Mouse (Mus musculus) gastrocnemius, postnatal 36 days (tissue): ENCODE measurements around the gene Arl4d. TPM values are rescaled to one million over a fixed set of nuclear protein-coding genes. Genes with fewer than 3 reads are reported as not detected.
"Not testable (repeated sequence)": the region's sequence is repeated elsewhere in the genome, so short reads cannot be mapped to it uniquely, and the experiment has no call there.

Experiments used
- DNase-seq, 2 experiments: peaks; one replicate each; pipeline ENCODE4 v3.0.0; 2022
- intact Hi-C: fragments of 180-260 bp; cut with DNase I; formaldehyde crosslinking; loops from one replicate; pipeline ENCODE4 v1.15.1; 2025
- long read RNA-seq, 2 experiments: library from polyadenylated mRNA; stranded (forward); transcript quantifications; one replicate each; pipeline ENCODE4 v2.0.0; 2021
- total RNA-seq, 2 experiments: library from RNA; stranded (reverse); gene quantifications; 2 replicates each; pipeline ENCODE4 v1.2.3; 2021

The Arl4d gene
- 1 to 10 TPM; 4.7 to 9.3 TPM for total RNA-seq
- long read RNA-seq, experiment 1, partial matches to known transcripts: 0 of 1 reads
- long read RNA-seq, experiment 1, other reads (novel, unspliced or antisense): 1 of 1 reads
- long read RNA-seq, experiment 2: 0 reads

DNA sequence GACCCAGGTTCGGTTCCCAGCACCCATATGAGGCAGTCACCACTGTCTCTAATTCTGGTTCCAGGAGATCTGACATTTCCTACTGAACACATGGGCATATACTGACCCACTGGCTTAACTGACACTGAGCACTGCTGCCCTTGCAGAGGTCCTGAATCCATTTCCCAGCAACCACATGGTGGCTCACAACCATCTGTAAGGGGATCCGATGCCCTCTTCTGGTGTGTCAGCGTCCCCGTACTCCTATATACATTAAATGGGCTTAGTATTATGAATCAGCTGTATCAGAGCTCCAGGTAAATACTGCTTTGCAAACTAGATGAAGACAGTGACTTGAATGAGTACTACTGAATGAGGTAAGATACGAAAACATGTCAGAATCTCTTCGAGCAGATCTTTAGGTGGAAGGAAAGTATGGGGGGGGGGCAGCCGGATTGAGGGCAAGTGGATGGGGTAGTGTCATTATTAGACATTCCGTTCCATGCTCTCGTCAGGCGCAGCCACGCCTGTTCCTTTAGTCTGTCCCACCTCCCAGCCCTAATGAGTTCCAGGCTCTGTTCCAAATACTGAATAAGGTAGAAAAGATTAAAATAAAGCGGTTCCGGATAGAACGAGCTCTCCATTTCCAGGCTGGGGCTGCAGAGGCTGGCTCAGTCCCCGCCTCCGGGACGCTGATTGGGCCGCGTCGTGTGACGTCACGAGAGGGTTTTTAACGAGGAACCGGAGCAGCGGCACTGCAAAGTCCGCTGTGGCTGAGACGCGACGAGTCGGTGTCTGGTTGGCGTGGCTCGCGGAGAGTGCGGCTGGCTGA lies at the start of gene Arl4d:
TSS of gene Arl4d (plus strand) at position 717 of the 811 bp plus-strand sequence.
- intact Hi-C loops: no loop called here

GRCm38 (mm10) chr11:101616104-101616503 lies 49.2 kb upstream of the Arl4d start:
- intact Hi-C loops: loop anchor here (1.0 kb wide), 1 partner anchor 100 kb away; no protein-coding TSS in a partner anchor
- no peak for DNase-seq

More for the DNA sequence above, at the start of gene Arl4d:
- peak; percentile 93 to 94 for DNase-seq

DNA sequence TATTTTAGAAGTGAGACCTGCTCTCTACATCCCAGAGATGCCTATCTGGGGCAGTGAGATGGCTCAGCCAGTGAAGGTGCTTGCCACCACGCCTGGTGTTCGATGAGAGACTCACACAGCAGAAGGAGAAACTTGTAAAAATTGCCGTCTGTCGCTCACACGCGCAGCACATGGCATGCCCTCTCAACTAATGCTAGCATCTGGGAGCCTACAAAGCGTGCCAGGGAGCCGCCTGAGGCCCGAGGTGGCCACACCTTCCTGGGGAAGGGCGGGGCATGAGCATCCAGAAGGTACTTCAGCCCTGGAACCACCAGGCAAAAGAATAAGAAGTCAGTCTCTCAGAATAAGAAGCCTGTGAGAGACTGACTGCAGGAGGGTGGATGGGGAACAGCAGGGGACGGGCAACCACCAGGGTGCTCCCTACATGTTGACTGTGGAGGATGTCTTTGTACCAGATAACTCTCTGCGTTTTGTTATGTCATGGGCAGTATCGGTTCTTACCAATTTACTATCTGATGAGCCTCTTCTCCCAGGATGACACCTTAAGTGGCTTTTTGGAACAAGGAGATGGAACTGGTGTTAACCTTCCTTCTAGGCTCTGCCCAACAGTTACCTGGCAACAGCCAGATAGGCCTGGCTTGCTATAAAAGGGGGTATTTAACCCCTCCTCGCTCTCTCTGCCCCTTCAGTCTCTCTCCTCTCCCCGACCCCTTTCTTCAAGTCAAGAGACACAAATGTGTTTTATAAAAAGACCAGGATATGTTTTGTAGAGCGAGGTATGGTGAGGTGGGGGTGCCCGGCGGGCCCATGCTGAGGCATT lies 48.2 kb upstream of the Arl4d start:
- intact Hi-C loops: loop anchor here (1.0 kb wide), 1 partner anchor 101 kb away; no protein-coding TSS in a partner anchor

GRCm38 (mm10) chr11:101617849-101618248 lies 47.5 kb upstream of the Arl4d start:
- intact Hi-C loops: no loop called here
- no peak for DNase-seq

More for the DNA sequence above, 48.2 kb upstream of the Arl4d start:
- DNase-seq: no peak

DNA sequence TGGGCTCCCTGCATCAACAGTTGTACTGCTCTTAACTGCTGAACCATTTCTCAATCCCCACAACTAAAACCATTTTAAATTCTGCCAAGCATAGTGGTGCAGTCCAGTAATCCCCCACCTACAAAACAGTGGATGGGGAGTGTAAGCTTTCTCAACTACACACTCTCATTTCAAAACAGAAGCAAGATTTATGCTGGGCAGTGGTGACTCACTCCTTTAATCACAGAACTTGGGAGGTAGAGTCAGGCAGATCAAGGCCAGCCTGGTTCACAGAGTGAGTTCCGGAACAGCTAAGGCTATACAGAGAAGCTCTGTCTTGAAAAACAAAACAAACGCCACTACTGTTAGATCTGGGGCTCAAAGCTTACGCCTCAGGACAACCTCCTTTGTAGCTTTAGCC lies 46.7 kb upstream of the Arl4d start:
- DNase-seq: no peak
- intact Hi-C loops: no loop called here

GRCm38 (mm10) chr11:101620022-101620655 lies 45.2 kb upstream of the Arl4d start:
- DNase-seq, intact Hi-C loops: not testable (repeated sequence)

DNA sequence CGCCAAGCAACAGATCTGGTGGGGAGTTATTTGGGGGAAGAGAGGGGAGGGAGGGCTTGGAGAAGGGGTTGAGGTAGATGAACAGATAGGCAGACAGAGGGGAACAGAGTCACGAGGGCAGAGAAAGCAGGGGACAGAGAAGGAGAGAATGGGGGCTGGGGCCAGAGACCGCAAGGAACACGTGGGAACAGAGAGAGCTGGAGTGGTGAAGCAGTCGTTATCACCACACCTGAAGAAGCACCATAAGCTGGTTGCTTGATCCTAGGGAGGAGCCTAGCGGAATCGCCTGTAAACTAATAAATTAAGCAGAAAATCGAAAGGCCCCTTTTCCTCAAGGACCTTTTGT lies 38.7 kb upstream of the Arl4d start:
- no peak for DNase-seq
- intact Hi-C loops: no loop called here

DNA sequence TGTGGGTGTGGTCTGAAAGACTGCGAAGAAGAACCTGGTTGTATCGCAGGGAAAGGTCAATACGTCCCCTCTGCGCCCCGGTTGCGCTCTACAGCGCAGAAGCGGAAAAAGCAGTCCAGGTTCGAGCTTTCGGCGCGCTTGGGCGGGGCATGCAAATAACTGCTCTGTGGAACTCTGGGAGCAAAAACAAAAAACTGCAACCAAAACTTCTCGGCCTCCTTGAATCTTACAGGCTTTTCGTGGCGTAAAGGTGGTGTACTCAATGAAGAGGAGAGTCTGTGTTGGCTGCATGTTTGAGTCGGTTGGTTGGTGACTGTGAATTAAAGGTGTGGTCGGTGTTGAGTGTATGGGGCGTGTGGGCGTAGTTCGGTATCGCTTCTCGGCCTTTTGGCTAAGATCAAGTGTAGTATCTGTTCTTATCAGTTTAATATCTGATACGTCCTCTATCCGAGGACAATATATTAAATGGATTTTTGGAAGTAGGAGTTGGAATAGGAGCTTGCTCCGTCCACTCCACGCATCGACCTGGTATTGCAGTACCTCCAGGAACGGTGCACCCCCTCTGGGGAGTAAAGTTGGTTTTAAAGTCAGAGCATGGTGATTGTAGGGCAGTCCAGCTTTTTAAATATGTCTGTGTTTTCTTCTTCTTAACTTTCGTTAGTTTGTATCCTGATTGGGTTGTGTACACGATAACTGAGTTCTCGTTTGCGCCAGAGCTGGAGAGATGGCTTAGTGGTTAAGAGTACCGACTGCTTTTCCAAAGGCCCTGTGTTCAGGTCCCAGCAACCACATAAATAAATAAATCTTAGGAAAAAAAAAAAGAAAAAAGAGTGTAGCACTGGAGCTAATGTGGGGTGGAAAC lies 38.1 kb upstream of the Arl4d start, which contains the start of gene Rdm1:
TSS of gene Rdm1 (plus strand) at position 201 of the 862 bp plus-strand sequence.
- DNase-seq: peak; percentile 68 to 75
- intact Hi-C loops: no loop called here

GRCm38 (mm10) chr11:101627857-101628559 lies 37.3 kb upstream of the Arl4d start:
- DNase-seq: peak; percentile 80 to 81
- intact Hi-C loops: no loop called here

- DNase-seq, intact Hi-C loops: not testable (repeated sequence)
Measured at GRCm38 (mm10) chr11:101628733-101629417, 36.5 kb upstream of the Arl4d start.

DNA sequence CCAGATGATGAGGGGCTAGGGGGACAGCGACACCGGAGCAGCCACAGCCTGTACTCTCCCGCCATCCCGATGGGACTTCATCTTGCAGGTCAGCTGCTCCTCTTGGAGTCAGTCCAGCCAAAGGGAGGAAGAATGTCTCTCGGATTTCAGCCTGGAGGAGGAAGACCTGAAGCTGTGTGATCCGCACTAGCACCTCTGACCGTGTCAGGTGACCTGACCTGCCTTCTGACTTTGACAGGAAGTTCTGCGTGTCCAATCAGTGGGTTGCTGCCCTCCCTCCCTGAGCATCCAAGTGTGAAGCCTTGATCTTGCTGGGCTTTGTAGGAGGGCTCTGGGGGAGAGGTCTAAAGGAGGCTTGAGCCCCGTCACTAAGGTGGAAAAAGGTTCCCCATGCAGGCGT lies 29.7 kb upstream of the Arl4d start:
- intact Hi-C loops: no loop called here
- no peak for DNase-seq

DNA sequence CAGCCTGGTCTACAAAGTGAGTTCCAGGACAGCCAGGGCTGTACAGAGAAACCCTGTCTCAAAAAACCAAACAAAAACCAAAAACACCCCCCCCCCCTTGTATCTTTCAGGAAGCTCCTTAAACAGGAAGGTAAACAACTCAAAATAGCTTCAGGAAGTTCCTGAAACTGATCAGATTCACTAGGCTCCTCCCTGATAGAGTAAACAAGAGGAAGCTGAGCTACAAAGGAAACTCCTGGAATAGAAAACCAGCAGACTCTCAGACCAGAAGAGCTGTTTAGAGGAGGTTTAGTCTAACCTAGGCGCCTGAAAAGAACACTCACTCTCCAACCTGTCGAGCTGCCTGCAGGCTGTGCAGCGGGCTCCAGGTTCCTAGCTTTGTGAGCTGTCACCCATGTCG lies 25.6 kb upstream of the Arl4d start:
- intact Hi-C loops: no loop called here
- no peak for DNase-seq

GRCm38 (mm10) chr11:101640857-101641709 lies 24.3 kb upstream of the Arl4d start:
- intact Hi-C loops: not testable (repeated sequence)
- peak; percentile 73 to 74 for DNase-seq

DNA sequence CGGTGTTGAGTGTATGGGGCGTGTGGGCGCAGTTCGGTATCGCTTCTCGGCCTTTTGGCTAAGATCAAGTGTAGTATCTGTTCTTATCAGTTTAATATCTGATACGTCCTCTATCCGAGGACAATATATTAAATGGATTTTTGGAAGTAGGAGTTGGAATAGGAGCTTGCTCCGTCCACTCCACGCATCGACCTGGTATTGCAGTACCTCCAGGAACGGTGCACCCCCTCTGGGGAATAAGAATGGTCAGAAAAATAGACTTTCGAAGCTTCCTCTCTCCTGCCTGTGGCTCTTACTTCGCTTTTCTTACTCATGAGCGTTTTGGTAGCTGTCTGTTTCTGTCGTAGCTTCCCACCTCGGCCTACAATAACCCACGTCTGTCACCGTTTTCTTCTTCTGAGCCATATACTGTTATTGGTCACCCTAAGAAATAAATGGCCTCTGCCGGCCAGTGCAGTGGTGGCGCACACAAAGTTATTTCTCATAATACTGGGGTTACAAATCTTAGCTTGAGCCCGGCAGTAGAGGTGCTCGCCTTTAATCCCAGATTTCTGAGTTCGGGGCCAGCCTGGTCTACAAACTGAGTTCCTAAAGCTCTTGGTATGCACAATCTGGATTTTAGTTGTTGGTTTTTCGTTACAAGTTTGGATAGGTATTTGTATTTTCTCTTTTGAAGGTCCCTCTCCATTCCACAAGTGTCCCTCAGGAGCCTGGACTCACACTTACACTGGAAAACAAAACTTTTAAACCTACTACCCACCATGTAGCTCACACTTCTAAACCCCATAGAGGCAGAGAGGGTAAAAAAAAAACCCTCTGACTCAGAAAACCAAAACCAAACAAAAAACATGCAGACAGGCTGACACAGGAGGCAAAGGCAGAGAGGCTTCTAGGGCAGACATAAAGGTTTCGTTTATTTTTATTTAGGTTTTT lies 23.4 kb upstream of the Arl4d start:
- DNase-seq, intact Hi-C loops: not testable (repeated sequence)

DNA sequence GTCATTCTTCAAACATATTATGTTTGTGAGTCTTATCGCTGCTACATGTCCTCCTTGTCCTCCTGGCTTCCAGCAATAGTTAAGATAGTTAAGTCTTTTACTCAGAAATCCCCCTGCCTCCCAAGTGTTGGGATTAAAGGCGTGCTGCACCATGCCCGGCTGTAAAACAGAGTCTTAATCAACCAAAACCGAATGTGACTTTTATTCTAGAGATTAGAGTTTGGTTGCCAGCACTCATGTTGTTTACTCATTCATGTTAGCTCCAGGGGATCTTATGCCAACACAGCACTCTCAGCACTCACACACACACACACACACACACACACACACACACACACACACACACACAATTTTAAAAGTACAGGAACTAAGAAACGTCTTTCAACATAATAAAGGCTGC lies 22.4 kb upstream of the Arl4d start:
- intact Hi-C loops: no loop called here
- DNase-seq: no peak

DNA sequence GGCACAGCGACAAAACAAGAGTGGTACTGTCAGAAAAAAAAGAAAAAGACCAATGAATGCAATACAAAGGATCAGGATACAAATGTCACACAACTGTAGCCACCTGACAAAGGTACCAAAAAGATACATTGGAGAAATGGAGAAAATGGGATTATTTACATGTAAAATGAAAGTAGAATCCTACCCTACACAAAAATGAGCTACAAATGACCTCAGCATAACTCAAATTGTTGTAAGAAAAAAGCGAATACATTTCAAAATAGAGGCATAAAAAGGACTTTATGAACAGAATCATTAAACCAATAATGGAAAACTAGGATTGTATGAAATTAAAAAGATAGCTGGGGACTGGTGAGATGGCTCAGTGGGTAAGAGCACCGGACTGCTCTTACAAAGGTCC lies 20.8 kb upstream of the Arl4d start:
- intact Hi-C loops: no loop called here

DNA sequence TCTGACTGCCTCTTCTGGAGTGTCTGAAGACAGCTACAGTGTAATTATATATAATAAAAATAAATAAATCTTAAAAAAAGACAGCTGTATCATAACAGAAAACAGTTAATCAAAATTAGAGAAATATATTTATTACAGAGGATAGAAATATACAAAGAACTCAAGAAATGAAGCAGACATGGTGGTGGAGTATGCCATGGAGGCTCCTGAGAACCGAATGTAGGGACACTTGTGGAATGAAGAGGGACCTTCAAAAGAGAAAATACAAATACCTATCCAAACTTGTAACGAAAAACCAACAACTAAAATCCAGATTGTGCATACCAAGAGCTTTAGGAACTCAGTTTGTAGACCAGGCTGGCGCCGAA lies 20.3 kb upstream of the Arl4d start:
- DNase-seq, intact Hi-C loops: not testable (repeated sequence)

More for the DNA sequence above, 20.8 kb upstream of the Arl4d start:
- no peak for DNase-seq
